Mouse (Mus musculus) forebrain, postnatal 0 days (tissue): ENCODE results near the gene Megf8. TPM values are rescaled to one million over a fixed set of nuclear protein-coding genes. Genes with fewer than 3 reads are reported as not detected.

Experiments
- ATAC-seq: fragments of 200-750 bp; cut with Nextera tagmentation; 2 replicates; pipeline ENCODE4 v1.8.0; 2017; ENCODE audit warnings: mild to moderate bottlenecking, moderate library complexity
- DNase-seq: peaks from one replicate; pipeline ENCODE4 v3.0.0-alpha.2; 2015
- H3K27ac ChIP-seq: fragments of 300-500 bp; sonication (generic); 2 replicates; pipeline ENCODE4 v1.5.1; 2014; ENCODE audit warnings: low read depth, mild to moderate bottlenecking, antibody characterized with exemption, low read length, moderate library complexity, mixed read lengths
- H3K27me3 ChIP-seq: fragments of 300-500 bp; sonication (generic); 2 replicates; pipeline ENCODE4 v1.6.1; 2014; ENCODE audit warnings: mild to moderate bottlenecking, low read length, mixed read lengths; ENCODE audit not compliant: insufficient read depth
- H3K36me3 ChIP-seq: fragments of 300-500 bp; sonication (generic); 2 replicates; pipeline ENCODE4 v1.6.1; 2014; ENCODE audit warnings: mild to moderate bottlenecking, moderate library complexity; ENCODE audit not compliant: insufficient read depth
- H3K4me1 ChIP-seq: fragments of 300-500 bp; sonication (generic); 2 replicates; pipeline ENCODE4 v1.6.1; 2014; ENCODE audit warnings: antibody characterized with exemption; ENCODE audit not compliant: insufficient read depth
- H3K4me2 ChIP-seq: fragments of 300-500 bp; sonication (generic); 2 replicates; pipeline ENCODE4 v1.6.1; 2014; ENCODE audit warnings: low read depth, mild to moderate bottlenecking, moderate library complexity
- H3K4me3 ChIP-seq: fragments of 300-500 bp; sonication (generic); 2 replicates; pipeline ENCODE4 v1.5.1; 2014; ENCODE audit warnings: low read depth, low read length, mixed read lengths
- H3K9ac ChIP-seq: fragments of 300-500 bp; sonication (generic); 2 replicates; pipeline ENCODE4 v1.6.1; 2014; ENCODE audit warnings: mild to moderate bottlenecking
- H3K9me3 ChIP-seq: fragments of 300-500 bp; sonication (generic); 2 replicates; pipeline ENCODE4 v1.6.1; 2016; ENCODE audit warnings: low read length
- CTCF ChIP-seq: sonication (generic); IDR thresholded peaks from 2 replicates; pipeline ENCODE4 v1.5.1; 2016; ENCODE audit warnings: antibody characterized with exemption, control low read depth, low read depth
- WGBS: fragments of 180-500 bp; shearing (Covaris S2); extraction: QIAGEN DNeasy Blood & Tissue Kit; methylation state at CpG from one replicate; pipeline ENCODE4 v1.1.7; 2014; 5-methylcytosine and 5-hydroxymethylcytosine counted together
- polyA plus RNA-seq: library from polyadenylated mRNA; unstranded; fragments of >200 nt; fragmentation: Nextera tagmentation; extraction: Ambion mirVana; gene quantifications from 2 replicates; pipeline ENCODE4 v1.2.1, GENCODE M21; 2015
- total RNA-seq: library from RNA; depleted of rRNA; stranded (reverse); fragments of >200 nt; gene quantifications from 2 replicates; pipeline ENCODE4 v1.2.3, GENCODE M21; 2014

Gene Megf8
- total and polyA plus RNA-seq, 2 experiments from 2014 or later, result 12.8 to 67.8 TPM

GRCm38 (mm10) chr7:25333596-25334307, 16.8 kb downstream of the Megf8 start:
- DNase-seq (peak; percentile 53), ATAC-seq (peak; percentile 60)
- peak; percentile 82 for TF ChIP-seq CTCF
- Histone ChIP-seq H3K9me3 (no peaks in the 10 kb centered on the region), H3K27me3 (no peaks in the 10 kb centered on the region), H3K4me2 (no peak overlapping the region), H3K4me3 (no peak overlapping the region), H3K4me1 (no peaks in the 10 kb centered on the region), H3K27ac (no peak overlapping the region), H3K36me3 (peaks cover 69% of the 10 kb centered on the region), H3K9ac (no peak overlapping the region)
- WGBS, result 40% methylated on average over 16 of the region's 16 CpGs

- H3K27ac ChIP-seq, result no peak overlapping the region
- H3K4me2 ChIP-seq, result no peak overlapping the region
- H3K36me3 ChIP-seq, result peaks cover 69% of the 10 kb centered on the region
- no peaks in the 10 kb centered on the region for H3K4me1 ChIP-seq
- H3K4me3 ChIP-seq, result no peak overlapping the region
- no peak for DNase-seq
- no peak overlapping the region for H3K9ac ChIP-seq
- 84% methylated on average over 12 of the region's 12 CpGs for whole genome bisulfite sequencing
- H3K9me3 ChIP-seq, result no peaks in the 10 kb centered on the region
- H3K27me3 ChIP-seq, result no peaks in the 10 kb centered on the region
- no peak for ATAC-seq
- no peak for TF ChIP-seq CTCF
Measured at GRCm38 (mm10) chr7:25334472-25334871, 17.5 kb downstream of the Megf8 start.

GRCm38 (mm10) chr7:25339329-25339728, 22.4 kb downstream of the Megf8 start:
- ATAC-seq, result no peak
- 88% methylated on average over 9 of the region's 9 CpGs for WGBS
- H3K36me3 ChIP-seq, result peaks cover 78% of the 10 kb centered on the region

GRCm38 (mm10) chr7:25341000-25341784, 24.2 kb downstream of the Megf8 start:
- Histone ChIP-seq H3K9me3 (no peaks in the 10 kb centered on the region), H3K27ac (peak overlapping the region; percentile 59), H3K36me3 (peaks cover 77% of the 10 kb centered on the region), H3K27me3 (no peaks in the 10 kb centered on the region), H3K4me3 (no peak overlapping the region), H3K9ac (no peak overlapping the region), H3K4me2 (no peak overlapping the region), H3K4me1 (no peaks in the 10 kb centered on the region)
- peak; percentile 67 for DNase-seq
- peak; percentile 93 for ATAC-seq
- 62% methylated on average over 20 of the region's 20 CpGs for WGBS
- no peak for TF ChIP-seq CTCF

More at GRCm38 (mm10) chr7:25339329-25339728, 22.4 kb downstream of the Megf8 start:
- Histone ChIP-seq H3K4me1 (no peaks in the 10 kb centered on the region), H3K9me3 (no peaks in the 10 kb centered on the region), H3K4me3 (no peak overlapping the region), H3K9ac (no peak overlapping the region), H3K4me2 (no peak overlapping the region), H3K27ac (no peak overlapping the region), H3K27me3 (no peaks in the 10 kb centered on the region)
- no peak for DNase-seq
- no peak for TF ChIP-seq CTCF

GRCm38 (mm10) chr7:25348861-25349260, 31.9 kb downstream of the Megf8 start:
- Histone ChIP-seq H3K4me1 (no peaks in the 10 kb centered on the region), H3K9me3 (no peaks in the 10 kb centered on the region), H3K27ac (no peak overlapping the region), H3K9ac (no peak overlapping the region), H3K36me3 (peaks cover 91% of the 10 kb centered on the region), H3K4me2 (no peak overlapping the region), H3K4me3 (no peak overlapping the region), H3K27me3 (no peaks in the 10 kb centered on the region)
- no peak for TF ChIP-seq CTCF
- ATAC-seq, result no peak
- DNase-seq, result no peak
- 91% methylated on average over 8 of the region's 8 CpGs for WGBS

- no peak overlapping the region for H3K9ac ChIP-seq
- peak; percentile 72 for ATAC-seq
- H3K27ac ChIP-seq, result no peak overlapping the region
- DNase-seq, result no peak
- H3K4me2 ChIP-seq, result no peak overlapping the region
- H3K9me3 ChIP-seq, result no peaks in the 10 kb centered on the region
- WGBS, result 63% methylated on average over 19 of the region's 19 CpGs
- no peak overlapping the region for H3K4me3 ChIP-seq
- peaks cover 77% of the 10 kb centered on the region for H3K36me3 ChIP-seq
- no peaks in the 10 kb centered on the region for H3K27me3 ChIP-seq
- H3K4me1 ChIP-seq, result no peaks in the 10 kb centered on the region
- TF ChIP-seq CTCF, result peak; percentile 21; the same call in 1 of the 2 replicates
Measured at GRCm38 (mm10) chr7:25358721-25359206, 41.8 kb downstream of the Megf8 start.

GRCm38 (mm10) chr7:25363151-25363550, 46.2 kb downstream of the Megf8 start:
- Histone ChIP-seq H3K4me3 (no peak overlapping the region), H3K27me3 (peaks cover 2% of the 10 kb centered on the region; the same call in 1 of the 2 replicates), H3K36me3 (peaks cover 55% of the 10 kb centered on the region), H3K4me1 (no peaks in the 10 kb centered on the region), H3K27ac (no peak overlapping the region), H3K9ac (no peak overlapping the region), H3K4me2 (no peak overlapping the region), H3K9me3 (no peaks in the 10 kb centered on the region)
- ATAC-seq (no peak), DNase-seq (no peak)
- WGBS, result 85% methylated on average over 19 of the region's 19 CpGs
- TF ChIP-seq CTCF, result peak; percentile 29
